Mouse (Mus musculus) midbrain, embryonic 16.5 days (tissue): ENCODE results near the gene Tlr5. TPM values are rescaled to one million over a fixed set of nuclear protein-coding genes. Genes with fewer than 3 reads are reported as not detected.
A peak's percentile ranks its signal among the peaks of the same experiment; 100 is the strongest.

Experiments
- ATAC-seq: fragments of 200-750 bp; cut with Nextera tagmentation; 2 replicates; pipeline ENCODE4 v1.8.0; 2017; ENCODE audit warnings: moderate TSS enrichment
- H3K27ac ChIP-seq: fragments of 300-500 bp; sonication (generic); 2 replicates; pipeline ENCODE4 v1.5.1; 2014; ENCODE audit warnings: mild to moderate bottlenecking, low read length, mixed read lengths
- H3K27me3 ChIP-seq: fragments of 300-500 bp; sonication (generic); 2 replicates; pipeline ENCODE4 v1.6.1; 2014; ENCODE audit warnings: low read depth, low read length, mixed read lengths; ENCODE audit not compliant: control insufficient read depth, insufficient read depth
- H3K36me3 ChIP-seq: fragments of 300-500 bp; sonication (generic); 2 replicates; pipeline ENCODE4 v1.6.1; 2014; ENCODE audit warnings: mild to moderate bottlenecking, low read length, moderate library complexity, mixed read lengths; ENCODE audit not compliant: control insufficient read depth, insufficient read depth
- H3K4me1 ChIP-seq: fragments of 300-500 bp; sonication (generic); 2 replicates; pipeline ENCODE4 v1.6.1; 2014; ENCODE audit warnings: mild to moderate bottlenecking, low read length, mixed read lengths; ENCODE audit not compliant: control insufficient read depth, insufficient read depth
- H3K4me2 ChIP-seq: fragments of 300-500 bp; sonication (generic); 2 replicates; pipeline ENCODE4 v1.6.1; 2014; ENCODE audit warnings: mild to moderate bottlenecking, low read length, mixed read lengths
- H3K4me3 ChIP-seq: fragments of 300-500 bp; sonication (generic); 2 replicates; pipeline ENCODE4 v1.5.1; 2014; ENCODE audit warnings: low read depth, mild to moderate bottlenecking, low read length, moderate library complexity, mixed read lengths
- H3K9ac ChIP-seq: fragments of 300-500 bp; sonication (generic); 2 replicates; pipeline ENCODE4 v1.6.1; 2014; ENCODE audit warnings: low read depth, low read length, mixed read lengths
- H3K9me3 ChIP-seq: fragments of 300-500 bp; sonication (generic); replicated peaks from 2 replicates; pipeline ENCODE4 v1.6.1; 2014; ENCODE audit warnings: mild to moderate bottlenecking, low read length, mixed read lengths; ENCODE audit not compliant: control insufficient read depth, poor library complexity, severe bottlenecking
- WGBS: fragments of 180-500 bp; shearing (Covaris S2); extraction: QIAGEN DNeasy Blood & Tissue Kit; methylation state at CpG from one replicate; pipeline ENCODE4 v1.1.7; 2014; 5-methylcytosine and 5-hydroxymethylcytosine counted together
- polyA plus RNA-seq: library from polyadenylated mRNA; unstranded; fragments of >200 nt; fragmentation: Nextera tagmentation; extraction: Ambion mirVana; gene quantifications from 2 replicates; pipeline ENCODE4 v1.2.1, GENCODE M21; 2015

The Tlr5 gene
- polyA plus RNA-seq, 1 experiment from 2014 or later: 0.20 TPM

DNA sequence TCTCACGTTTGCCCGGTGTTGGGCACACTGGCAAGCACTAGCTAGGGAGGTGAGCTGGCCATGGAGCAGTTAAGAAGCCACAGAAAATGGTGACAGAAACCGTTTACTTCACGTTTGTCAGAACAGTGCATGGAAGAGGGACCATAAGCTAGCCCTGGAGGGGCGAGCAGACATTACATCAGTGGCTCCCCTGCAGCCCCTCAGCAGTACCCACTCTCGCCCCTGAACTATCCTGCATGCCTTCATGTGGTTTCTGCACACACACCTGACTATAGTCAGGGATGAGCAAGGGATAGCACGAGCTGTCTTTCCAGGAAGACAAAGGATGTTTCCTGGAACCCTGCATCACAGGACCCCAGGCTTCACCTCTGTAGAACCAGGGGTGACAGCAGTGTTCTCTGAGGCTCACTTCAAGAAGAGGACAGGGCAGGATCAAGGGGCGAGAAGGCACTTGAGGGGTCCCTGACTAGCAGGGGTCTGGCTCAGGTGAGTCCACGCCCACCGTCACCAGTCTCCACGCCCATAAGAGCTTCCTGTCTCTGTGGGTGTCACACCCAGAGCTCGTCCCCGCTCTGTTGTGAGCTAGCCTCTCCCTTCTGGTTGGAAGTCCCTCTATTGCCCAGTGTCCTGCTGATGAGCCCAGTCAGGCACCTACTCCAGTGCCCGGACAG is 35.6 kb downstream of the Tlr5 start:
- Histone ChIP-seq H3K9ac (no peak overlapping the region; the same call in 1 of the 2 replicates), H3K4me3 (no peak overlapping the region), H3K9me3 (no peaks in the 10 kb centered on the region), H3K4me1 (no peaks in the 10 kb centered on the region), H3K27me3 (no peaks in the 10 kb centered on the region), H3K27ac (no peak overlapping the region), H3K4me2 (no peak overlapping the region), H3K36me3 (no peaks in the 10 kb centered on the region)
- peak; percentile 32; the same call in 1 of the 2 replicates for ATAC-seq
- WGBS: 81% methylated on average over 14 of the region's 14 CpGs

GRCm38 (mm10) chr1:182991002-182991778 is 36.6 kb downstream of the Tlr5 start:
- no peaks in the 10 kb centered on the region for H3K36me3 ChIP-seq
- H3K4me2 ChIP-seq: no peak overlapping the region
- no peak overlapping the region for H3K4me3 ChIP-seq
- H3K4me1 ChIP-seq: no peaks in the 10 kb centered on the region
- H3K9ac ChIP-seq: no peak overlapping the region
- peak; percentile 25; the same call in 1 of the 2 replicates for ATAC-seq
- H3K27ac ChIP-seq: no peak overlapping the region
- no peaks in the 10 kb centered on the region for H3K27me3 ChIP-seq
- H3K9me3 ChIP-seq: no peaks in the 10 kb centered on the region
- 17% methylated on average over 7 of the region's 7 CpGs for WGBS

Other genes with a start within 250 kb of the Tlr5 start
- not detected in 2 replicates for gene Ccdc185, start 205.6 kb upstream of the Tlr5 start, polyA plus RNA-seq
- gene Susd4, start 190.9 kb upstream of the Tlr5 start, polyA plus RNA-seq: 86.7 and 89.4 TPM in 2 replicates